Mouse (Mus musculus) MEL (cell line): ENCODE results near the gene Ube2q2. TPM values are rescaled to one million over a fixed set of nuclear protein-coding genes. Genes with fewer than 3 reads are reported as not detected.
"Not testable (repeated sequence)": the region's sequence is repeated elsewhere in the genome, so short reads cannot be mapped to it uniquely, and the experiment has no call there.

Source experiments
- DNase-seq: peaks from one replicate; pipeline ENCODE4 v3.0.0; 2011; ENCODE audit warnings: low read depth, low spot score
- H3K27ac ChIP-seq: 2 replicates; pipeline ENCODE4 v1.5.1; 2012; ENCODE audit warnings: low read depth, mild to moderate bottlenecking, control low read depth, low read length, moderate library complexity; ENCODE audit not compliant: control insufficient read depth
- H3K27me3 ChIP-seq, 2 experiments: fragments of 150-350 bp in 1 of 2; sonication (generic) in 1 of 2; 2 replicates each; pipeline ENCODE4 v1.6.1; 2012; ENCODE audit warnings: low read length in 2 of 2, mild to moderate bottlenecking in 2 of 2, improper control_type of control experiment in 1 of 2, moderate library complexity in 1 of 2; ENCODE audit not compliant: insufficient read depth in 2 of 2, control insufficient read depth in 1 of 2
- H3K36me3 ChIP-seq, 2 experiments: 2 replicates each; pipeline ENCODE4 v1.6.1; 2012 to 2014; ENCODE audit warnings: low read length in 2 of 2, improper control_type of control experiment in 1 of 2, inconsistent platforms in 1 of 2, mild to moderate bottlenecking in 1 of 2; ENCODE audit not compliant: insufficient read depth in 2 of 2, control insufficient read depth in 1 of 2
- H3K4me1 ChIP-seq, 2 experiments: fragments of 150-350 bp in 1 of 2; sonication (generic) in 1 of 2; 2 replicates each; pipeline ENCODE4 v1.6.1; 2012; ENCODE audit warnings: low read length in 2 of 2, improper control_type of control experiment in 1 of 2, mild to moderate bottlenecking in 1 of 2; ENCODE audit not compliant: insufficient read depth in 2 of 2, control insufficient read depth in 1 of 2
- H3K4me3 ChIP-seq, 2 experiments: fragments of 150-350 bp in 1 of 2; sonication (generic) in 1 of 2; 2 replicates each; pipeline ENCODE4 v1.5.1; 2012; ENCODE audit warnings: low read depth in 2 of 2, low read length in 2 of 2, mild to moderate bottlenecking in 2 of 2, moderate library complexity in 2 of 2, control low read depth in 1 of 2, improper control_type of control experiment in 1 of 2; ENCODE audit not compliant: control insufficient read depth in 1 of 2, insufficient read depth in 1 of 2
- H3K79me2 ChIP-seq: 2 replicates; pipeline ENCODE4 v1.6.1; 2012; ENCODE audit warnings: mild to moderate bottlenecking, low read length, moderate library complexity; ENCODE audit not compliant: control insufficient read depth, poor library complexity, insufficient read depth
- H3K9ac ChIP-seq: 2 replicates; pipeline ENCODE4 v1.6.1; 2012; ENCODE audit warnings: low read depth, mild to moderate bottlenecking, control low read depth, low read length, moderate library complexity; ENCODE audit not compliant: control insufficient read depth, poor library complexity, severe bottlenecking
- H3K9me3 ChIP-seq: fragments of 150-350 bp; sonication (generic); replicated peaks from 2 replicates; pipeline ENCODE4 v1.6.1; 2012; ENCODE audit warnings: mild to moderate bottlenecking, low read length, improper control_type of control experiment, moderate library complexity; ENCODE audit not compliant: insufficient read depth
- BHLHE40 ChIP-seq: IDR thresholded peaks from 2 replicates; pipeline ENCODE4 v1.6.1; 2012; ENCODE audit warnings: low read depth, mild to moderate bottlenecking, inconsistent platforms, low read length, improper control_type of control experiment, borderline replicate concordance
- EP300 ChIP-seq, 2 experiments: IDR thresholded peaks; 2 replicates each; pipeline ENCODE4 v1.6.1; 2011; ENCODE audit warnings: improper control_type of control experiment in 2 of 2, low read length in 2 of 2, low read depth in 1 of 2, mild to moderate bottlenecking in 1 of 2
- ETS1 ChIP-seq: IDR thresholded peaks from 2 replicates; pipeline ENCODE4 v1.6.1; 2012; ENCODE audit warnings: low read depth, mild to moderate bottlenecking, inconsistent platforms, low read length, improper control_type of control experiment, moderate library complexity
- HCFC1 ChIP-seq: IDR thresholded peaks from 2 replicates; pipeline ENCODE4 v1.6.1; 2012; ENCODE audit warnings: low read depth, mild to moderate bottlenecking, inconsistent platforms, low read length, improper control_type of control experiment, moderate library complexity
- KAT2A ChIP-seq: conservative IDR thresholded peaks from 2 replicates; pipeline ENCODE4 v1.6.1; 2012; ENCODE audit warnings: low read depth, low read length, improper control_type of control experiment, inconsistent platforms
- MAFK ChIP-seq: IDR thresholded peaks from 2 replicates; pipeline ENCODE4 v1.6.1; 2011; ENCODE audit warnings: low read depth, mild to moderate bottlenecking, low read length, improper control_type of control experiment, borderline replicate concordance
- MAX ChIP-seq: IDR thresholded peaks from 2 replicates; pipeline ENCODE4 v1.6.1; 2011; ENCODE audit warnings: low read length, improper control_type of control experiment
- MAZ ChIP-seq: IDR thresholded peaks from 2 replicates; pipeline ENCODE4 v1.6.1; 2012; ENCODE audit warnings: low read depth, mild to moderate bottlenecking, inconsistent platforms, low read length, improper control_type of control experiment
- MXI1 ChIP-seq: IDR thresholded peaks from 2 replicates; pipeline ENCODE4 v1.6.1; 2011; ENCODE audit warnings: mild to moderate bottlenecking, low read depth, low read length, improper control_type of control experiment
- MYC ChIP-seq: IDR thresholded peaks from 2 replicates; pipeline ENCODE4 v1.6.1; 2011; ENCODE audit warnings: low read depth, mild to moderate bottlenecking, low read length, improper control_type of control experiment, moderate library complexity
- POLR2A ChIP-seq, 2 experiments: IDR thresholded peaks; 2 replicates each; pipeline ENCODE4 v1.6.1; 2011 to 2012; ENCODE audit warnings: low read length in 2 of 2, mild to moderate bottlenecking in 2 of 2, control low read depth in 1 of 2, improper control_type of control experiment in 1 of 2, low read depth in 1 of 2, moderate library complexity in 1 of 2; ENCODE audit not compliant: control insufficient read depth in 1 of 2, insufficient read depth in 1 of 2, poor library complexity in 1 of 2
- POLR2AphosphoS2 ChIP-seq: IDR thresholded peaks from 2 replicates; pipeline ENCODE4 v1.6.1; 2011; ENCODE audit warnings: low read length, improper control_type of control experiment
- RAD21 ChIP-seq: IDR thresholded peaks from 2 replicates; pipeline ENCODE4 v1.6.1; 2011; ENCODE audit warnings: mild to moderate bottlenecking, low read depth, low read length, improper control_type of control experiment
- SIN3A ChIP-seq: IDR thresholded peaks from 2 replicates; pipeline ENCODE4 v1.6.1; 2012; ENCODE audit warnings: low read length, improper control_type of control experiment, inconsistent platforms
- SMC3 ChIP-seq: IDR thresholded peaks from 2 replicates; pipeline ENCODE4 v1.6.1; 2011; ENCODE audit warnings: low read depth, low read length, improper control_type of control experiment
- TAL1 ChIP-seq: IDR thresholded peaks from 2 replicates; pipeline ENCODE4 v1.6.1; 2012; ENCODE audit warnings: mild to moderate bottlenecking, inconsistent platforms, low read length, moderate library complexity, mixed read lengths
- TBP ChIP-seq: IDR thresholded peaks from 2 replicates; pipeline ENCODE4 v1.8.0; 2011; ENCODE audit warnings: low read depth, low read length, improper control_type of control experiment
- USF1 ChIP-seq: IDR thresholded peaks from 2 replicates; pipeline ENCODE4 v1.6.1; 2014; ENCODE audit warnings: low read depth, mild to moderate bottlenecking, inconsistent platforms, low read length, improper control_type of control experiment, moderate library complexity
- USF2 ChIP-seq, 2 experiments: IDR thresholded peaks; 2 replicates each; pipeline ENCODE4 v1.6.1; 2011 to 2012; ENCODE audit warnings: improper control_type of control experiment in 2 of 2, low read length in 2 of 2, borderline replicate concordance in 1 of 2, inconsistent platforms in 1 of 2, low read depth in 1 of 2, mild to moderate bottlenecking in 1 of 2; ENCODE audit not compliant: insufficient read depth in 1 of 2
- ZKSCAN1 ChIP-seq: IDR thresholded peaks from 2 replicates; pipeline ENCODE4 v1.6.1; 2012; ENCODE audit warnings: low read depth, mild to moderate bottlenecking, inconsistent platforms, low read length, improper control_type of control experiment, moderate library complexity
- ZMIZ1 ChIP-seq: IDR thresholded peaks from 2 replicates; pipeline ENCODE4 v1.6.1; 2012; ENCODE audit warnings: low read depth, mild to moderate bottlenecking, inconsistent platforms, low read length, improper control_type of control experiment, moderate library complexity
- ZNF384 ChIP-seq: IDR thresholded peaks from 2 replicates; pipeline ENCODE4 v1.6.1; 2012; ENCODE audit warnings: low read depth, mild to moderate bottlenecking, inconsistent platforms, low read length, improper control_type of control experiment
- polyA plus RNA-seq, 2 experiments: library from polyadenylated mRNA; stranded (reverse) in 1 of 2; unstranded in 1 of 2; fragments of >175 nt in 1 of 2; fragments of >200 nt in 1 of 2; gene quantifications; 2 replicates each; pipeline versions ENCODE4 v1.2.1 to v1.2.4; 2012; ENCODE audit warnings: low replicate concordance in 2 of 2, low read depth in 1 of 2; ENCODE audit not compliant: insufficient read length in 2 of 2, insufficient read depth in 1 of 2, missing spikeins in 1 of 2
- total RNA-seq: library from RNA; depleted of rRNA; stranded (reverse); fragments of 300-350 nt; gene quantifications from 2 replicates; pipeline ENCODE4 v1.2.3, GENCODE M21; 2012

The Ube2q2 gene
- total and polyA plus RNA-seq, 3 experiments: 21.7 to 23.6 TPM; not detected in 1

GRCm38 (mm10) chr9:55110059-55110834 lies 38.4 kb upstream of the Ube2q2 start (continued):
- TF ChIP-seq MXI1 (no peak), SIN3A (no peak), KAT2A (no peak)

GRCm38 (mm10) chr9:55110835-55111217 lies 37.8 kb upstream of the Ube2q2 start:
- not testable (repeated sequence) for H3K9ac ChIP-seq, DNase-seq, H3K79me2 ChIP-seq, H3K36me3 ChIP-seq, H3K4me3 ChIP-seq, H3K27ac ChIP-seq, H3K4me1 ChIP-seq, H3K9me3 ChIP-seq
- H3K27me3 ChIP-seq: peaks cover 5 to 14% of the 10 kb centered on the region in 2 experiments
- peak; percentile 70 for TF ChIP-seq ZNF384

- Histone ChIP-seq H3K9me3 (no peaks in the 10 kb centered on the region), H3K79me2 (no peaks in the 10 kb centered on the region), H3K4me3 (no peak overlapping the region), H3K4me1 (peaks cover 0 to 3% of the 10 kb centered on the region in 2 experiments; a peak in 1 of 4 replicates), H3K36me3 (peaks cover 0 to 2% of the 10 kb centered on the region in 2 experiments; a peak in 1 of 4 replicates), H3K27ac (no peak overlapping the region), H3K9ac (no peak overlapping the region), H3K27me3 (peaks cover 5 to 14% of the 10 kb centered on the region in 2 experiments)
- no peak for DNase-seq
- TF ChIP-seq ZNF384 (no peak), USF2 (IDR thresholded peaks at IDR 0.05; ENCODE audit: borderline replicate concordance in 1 of 2, insufficient read depth in 1 of 2, low read depth in 1 of 2, low read length in 2 of 2) (no peak), POLR2AphosphoS2 (no peak), HCFC1 (no peak), MAFK (no peak), POLR2A (IDR thresholded peaks at IDR 0.05; ENCODE audit: control insufficient read depth in 1 of 2, insufficient read depth in 1 of 2, low read depth in 1 of 2, low read length in 2 of 2, poor library complexity in 1 of 2) (no peak), USF1 (no peak), ZMIZ1 (no peak), MAZ (no peak), MYC (no peak), KAT2A (no peak), BHLHE40 (no peak), SMC3 (no peak), RAD21 (no peak), MAX (no peak), EP300 (IDR thresholded peaks at IDR 0.05; ENCODE audit: low read depth in 1 of 2, low read length in 2 of 2) (no peak), TBP (no peak), ETS1 (no peak), ZKSCAN1 (no peak), TAL1 (no peak)
These were observed 33.9 kb upstream of the Ube2q2 start for GRCm38 (mm10) chr9:55114752-55115151.
